Mouse (Mus musculus) leukemia stem cell, adult 10-12 weeks (primary cell): ENCODE measurements around the gene Mlkl. TPM values are rescaled to one million over a fixed set of nuclear protein-coding genes. Genes with fewer than 3 reads are reported as not detected.

Experiments
- polyA plus RNA-seq: library from polyadenylated mRNA; stranded (reverse); fragments of >175 nt; gene quantifications from 2 replicates; pipeline ENCODE4 v1.2.3, GENCODE M21; 2012; ENCODE audit warnings: low replicate concordance

Gene Mlkl
- 1.4 and 1.6 TPM in 2 replicates for polyA plus RNA-seq

GRCm38 (mm10) chr8:111337890-111338347 lies at the start of gene Mlkl:
Mlkl (minus strand) TSS chr8:111338177.

GRCm38 (mm10) chr8:111299821-111300568 lies 38.0 kb downstream of the Mlkl start, which contains the start of gene Rfwd3:
Rfwd3 (minus strand) TSS chr8:111300222.

Other genes with a start within 250 kb of the Mlkl start
- gene Clec18a, start 245.8 kb downstream of the Mlkl start, polyA plus RNA-seq: not detected in 2 replicates
- gene Pdpr, start 243.5 kb downstream of the Mlkl start, polyA plus RNA-seq: 4.6 and 9.3 TPM in 2 replicates
- gene Glg1, start 79.0 kb downstream of the Mlkl start, polyA plus RNA-seq: 16.2 and 22.4 TPM in 2 replicates
- 2.0 and 7.6 TPM in 2 replicates for gene Rfwd3, start 38.0 kb downstream of the Mlkl start, polyA plus RNA-seq
- gene Fa2h, start 55.6 kb upstream of the Mlkl start, polyA plus RNA-seq: not detected in 2 replicates
- 0.65 and 2.8 TPM in 2 replicates for gene Wdr59, start 183.9 kb upstream of the Mlkl start, polyA plus RNA-seq
- 25.0 and 27.6 TPM in 2 replicates for gene Znrf1, start 197.9 kb upstream of the Mlkl start, polyA plus RNA-seq